Mouse (Mus musculus) left cerebral cortex, adult 6 months (tissue): ENCODE measurements around the gene Mrgpra9. TPM values are rescaled to one million over a fixed set of nuclear protein-coding genes. Genes with fewer than 3 reads are reported as not detected.

Source experiments
- long read RNA-seq, 2 experiments: library from polyadenylated mRNA; unstranded; transcript quantifications; one replicate each; pipeline ENCODE4 v2.0.0; 2019 to 2020
- polyA plus RNA-seq: library from polyadenylated mRNA; unstranded; fragments of <200 nt; fragmentation: Nextera tagmentation; gene quantifications from 2 replicates; pipeline ENCODE4 v1.2.3, GENCODE M21; 2021

Gene Mrgpra9
- polyA plus RNA-seq = not detected in 2 replicates
- long read RNA-seq, experiment 1 = 0 reads
- long read RNA-seq, experiment 2 = 0 reads

GRCm38 (mm10) chr7:47252770-47253169, at the start of gene Mrgpra9:
Mrgpra9 (minus strand) TSS chr7:47252848.

GRCm38 (mm10) chr7:47204830-47205229, 47.8 kb downstream of the Mrgpra9 start, which contains the start of gene Mrgpra6:
Mrgpra6 (minus strand) TSS chr7:47204920.

Other genes with a start within 250 kb of the Mrgpra9 start
- 4.2 TPM in 2 replicates for gene Spty2d1, start 244.4 kb downstream of the Mrgpra9 start, polyA plus RNA-seq
- 20.9 and 24.1 TPM in 2 replicates for gene Tmem86a, start 202.2 kb downstream of the Mrgpra9 start, polyA plus RNA-seq
- gene Ptpn5, start 119.2 kb downstream of the Mrgpra9 start, polyA plus RNA-seq = 74.9 and 113 TPM in 2 replicates
- not detected in 2 replicates for gene Mrgpra6, start 47.9 kb downstream of the Mrgpra9 start, polyA plus RNA-seq
- gene Mrgpra1, start 101.4 kb upstream of the Mrgpra9 start, polyA plus RNA-seq = not detected in 2 replicates
- not detected in 2 replicates for gene Mrgpra2a, start 199.3 kb upstream of the Mrgpra9 start, polyA plus RNA-seq